In genomic region chr5:143669393-143669792, GRCm38 (mm10) we compare ENCODE assay signal across 9 mouse cellular contexts. TPM values are rescaled to one million over a fixed set of nuclear protein-coding genes. Genes with fewer than 3 reads are reported as not detected.
DNase-seq lines count a peak whose midpoint lies in the region; ATAC-seq and TF ChIP-seq lines count a peak whose summit lies in the region.
"Had no signal": no experiment of that assay in that cellular context is flagged by ENCODE, and none has a peak within 500 bp of the region (broad histone marks: within the 10 kb centered on the region; RNA-seq: fewer than 3 reads in every experiment).

No protein-coding gene starts in this region.

- no peaks in the 10 kb centered on the region for H3K36me3 ChIP-seq in hindbrain, postnatal 0 days (ENCODE audit: insufficient read depth, low read length)
- no peaks in the 10 kb centered on the region for H3K36me3 ChIP-seq in hindbrain, embryonic 14.5 days (replicated peaks; ENCODE audit: control insufficient read depth, insufficient read depth)
- H3K36me3 ChIP-seq in intestine, postnatal 0 days (ENCODE audit: control insufficient read depth, insufficient read depth) = no peaks in the 10 kb centered on the region
- H3K36me3 ChIP-seq: midbrain, embryonic 12.5 days had no signal

- TF ChIP-seq CTCF in hindbrain, postnatal 0 days (IDR thresholded peaks at IDR 0.05; ENCODE audit: low read depth) = peak; percentile 27; the same call in 1 of the 2 replicates
- peak; percentile 53 for TF ChIP-seq CTCF in intestine, postnatal 0 days (IDR thresholded peaks at IDR 0.05; ENCODE audit: low read depth)

- DNase-seq in hindbrain, postnatal 0 days (ENCODE audit: low spot score) = no peak
- DNase-seq in hindbrain, embryonic 14.5 days (ENCODE audit: low spot score) = no peak
- DNase-seq in 416B (ENCODE audit: low read depth) = peak; percentile 14
- peak; percentile 67 for DNase-seq in adrenal gland, adult 8-10 months
- DNase-seq in thymus, postnatal 4 days = no peak
- no peak for DNase-seq in spleen, postnatal 10 days (ENCODE audit: low spot score in 2 of 2)
- no peak for DNase-seq in layer of hippocampus, postnatal 36 days

- H3K27me3 ChIP-seq in hindbrain, postnatal 0 days (ENCODE audit: insufficient read depth, low read length) = no peaks in the 10 kb centered on the region
- H3K27me3 ChIP-seq in hindbrain, embryonic 14.5 days (ENCODE audit: control insufficient read depth, insufficient read depth, low read length) = no peaks in the 10 kb centered on the region
- no peaks in the 10 kb centered on the region for H3K27me3 ChIP-seq in intestine, postnatal 0 days (replicated peaks; ENCODE audit: control insufficient read depth, insufficient read depth, low read length)
- H3K27me3 ChIP-seq: midbrain, embryonic 12.5 days had no signal

- WGBS in hindbrain, postnatal 0 days = 44% methylated on average over 2 of the region's 2 CpGs
- WGBS in hindbrain, embryonic 14.5 days = 46% methylated on average over 2 of the region's 2 CpGs
- WGBS in intestine, postnatal 0 days = 44% methylated on average over 2 of the region's 2 CpGs

- H3K4me3 ChIP-seq in hindbrain, postnatal 0 days (ENCODE audit: low read length) = no peak overlapping the region
- no peak overlapping the region for H3K4me3 ChIP-seq in hindbrain, embryonic 14.5 days (replicated peaks; ENCODE audit: low read length)
- no peak overlapping the region for H3K4me3 ChIP-seq in intestine, postnatal 0 days (ENCODE audit: low read depth, low read length)
- H3K4me3 ChIP-seq: midbrain, embryonic 12.5 days had no signal

- no peak overlapping the region for H3K4me2 ChIP-seq in hindbrain, postnatal 0 days (ENCODE audit: low read depth, low read length)
- H3K4me2 ChIP-seq in hindbrain, embryonic 14.5 days (replicated peaks) = no peak overlapping the region
- no peak overlapping the region for H3K4me2 ChIP-seq in intestine, postnatal 0 days (replicated peaks; ENCODE audit: low read depth)
- H3K4me2 ChIP-seq: midbrain, embryonic 12.5 days had no signal

- H3K27ac ChIP-seq in hindbrain, postnatal 0 days = no peak overlapping the region
- no peak overlapping the region for H3K27ac ChIP-seq in hindbrain, embryonic 14.5 days
- H3K27ac ChIP-seq in intestine, postnatal 0 days (ENCODE audit: low read depth, low read length) = 0 out of 2 replicates have a peak overlapping the region, but pooled peaks have one; percentile 6
- H3K27ac ChIP-seq: midbrain, embryonic 12.5 days had no signal

- ATAC-seq in hindbrain, postnatal 0 days = no peak
- ATAC-seq in hindbrain, embryonic 14.5 days (ENCODE audit: low FRiP score) = no peak
- ATAC-seq in intestine, postnatal 0 days = no peak

- H3K9me3 ChIP-seq in hindbrain, postnatal 0 days (ENCODE audit: low read length) = no peaks in the 10 kb centered on the region
- no peaks in the 10 kb centered on the region for H3K9me3 ChIP-seq in hindbrain, embryonic 14.5 days (ENCODE audit: control insufficient read depth, low read length)
- no peaks in the 10 kb centered on the region for H3K9me3 ChIP-seq in intestine, postnatal 0 days (ENCODE audit: control insufficient read depth)
- H3K9me3 ChIP-seq: midbrain, embryonic 12.5 days had no signal

- no peak overlapping the region for H3K9ac ChIP-seq in hindbrain, postnatal 0 days (replicated peaks; ENCODE audit: low read length)
- no peak overlapping the region for H3K9ac ChIP-seq in hindbrain, embryonic 14.5 days
- no peak overlapping the region for H3K9ac ChIP-seq in intestine, postnatal 0 days (ENCODE audit: low read depth, low read length)
- H3K9ac ChIP-seq: midbrain, embryonic 12.5 days had no signal

- no peaks in the 10 kb centered on the region for H3K4me1 ChIP-seq in hindbrain, postnatal 0 days (ENCODE audit: insufficient read depth, low read length)
- H3K4me1 ChIP-seq in hindbrain, embryonic 14.5 days (replicated peaks; ENCODE audit: control insufficient read depth, insufficient read depth, low read length) = no peaks in the 10 kb centered on the region
- no peaks in the 10 kb centered on the region for H3K4me1 ChIP-seq in intestine, postnatal 0 days (replicated peaks; ENCODE audit: control insufficient read depth, insufficient read depth, low read length)

RNA-seq across cellular contexts. Expression of gene Cyth3, which starts 47.1 kb away (rescaled TPM):
- total RNA-seq in hindbrain, postnatal 0 days (2014; rRNA removed) = 43.3 and 43.6 TPM in 2 replicates
- 35.5 and 36.3 TPM in 2 replicates for polyA plus RNA-seq in hindbrain, postnatal 0 days (2015; fragmentation: Nextera tagmentation; extraction: Ambion mirVana)
- polyA plus RNA-seq in hindbrain, embryonic 14.5 days (2014; fragmentation: Nextera tagmentation; extraction: Ambion mirVana) = 39.9 and 40.9 TPM in 2 replicates
- total RNA-seq in adrenal gland, adult 8-10 months (2022) = 100 to 1,000 TPM; 134 to 193 (median 146) TPM
- polyA plus RNA-seq in intestine, postnatal 0 days (2015; fragmentation: Nextera tagmentation; extraction: Ambion mirVana) = 21.1 and 22.6 TPM in 2 replicates
- total RNA-seq in layer of hippocampus, postnatal 36 days (2021) = 10 to 100 TPM; 44.2 to 48.6 TPM

Comparison
In these comparisons a context has a peak if more than half of its experiments do, and no peak if none do; other contexts are left out.
1. DNase-seq: peak in 416B (single experiment) and adrenal gland, adult 8-10 months (single experiment); none in hindbrain, postnatal 0 days (single experiment), hindbrain, embryonic 14.5 days (single experiment), thymus, postnatal 4 days (single experiment), spleen, postnatal 10 days (0 of 2) and layer of hippocampus, postnatal 36 days (0 of 2).